42 mouse cellular contexts compared by ENCODE assay signal in genomic region chr8:104701900-104702299, GRCm38 (mm10). TPM values are rescaled to one million over a fixed set of nuclear protein-coding genes. Genes with fewer than 3 reads are reported as not detected.
"Had no signal": no experiment of that assay in that cellular context is flagged by ENCODE, and none has a peak within 500 bp of the region (broad histone marks: within the 10 kb centered on the region; RNA-seq: fewer than 3 reads in every experiment).

No protein-coding gene starts in this region.

- DNase-seq: left cerebral cortex, postnatal 4 days; liver; liver, embryonic 13.5 days; liver, postnatal 0 days; lung, adult 18-20 months; lung, adult 2 months; lung, embryonic 14.5 days; lung, postnatal 10 days; lung, postnatal 14 days; lung, postnatal 36 days; midbrain, embryonic 14.5 days had no signal

- H3K4me2 ChIP-seq: limb, embryonic 12.5 days; limb, embryonic 13.5 days; limb, embryonic 15.5 days; liver, embryonic 11.5 days; liver, embryonic 12.5 days; liver, embryonic 13.5 days; liver, embryonic 15.5 days; lung, embryonic 14.5 days; lung, embryonic 15.5 days; midbrain, embryonic 11.5 days; midbrain, embryonic 12.5 days; midbrain, embryonic 13.5 days; midbrain, embryonic 15.5 days had no signal

- H3K9me3 ChIP-seq: limb, embryonic 10.5 days; limb, embryonic 12.5 days; limb, embryonic 13.5 days; limb, embryonic 15.5 days; liver, embryonic 12.5 days; liver, embryonic 13.5 days; liver, embryonic 15.5 days; lung, embryonic 15.5 days; midbrain, embryonic 10.5 days; midbrain, embryonic 12.5 days; midbrain, embryonic 13.5 days; midbrain, embryonic 15.5 days had no signal

- H3K4me1 ChIP-seq: limb, embryonic 10.5 days; limb, embryonic 12.5 days; limb, embryonic 13.5 days; limb, embryonic 15.5 days; liver, embryonic 12.5 days; liver, embryonic 13.5 days; liver, embryonic 15.5 days; lung, embryonic 15.5 days; megakaryocyte, embryonic 14.5 days; midbrain, embryonic 10.5 days; midbrain, embryonic 12.5 days; midbrain, embryonic 13.5 days; midbrain, embryonic 15.5 days had no signal

- H3K4me3 ChIP-seq: limb, embryonic 10.5 days; limb, embryonic 12.5 days; limb, embryonic 13.5 days; limb, embryonic 15.5 days; liver, embryonic 12.5 days; liver, embryonic 13.5 days; liver, embryonic 15.5 days; lung, embryonic 15.5 days; megakaryocyte, embryonic 14.5 days; midbrain, embryonic 10.5 days; midbrain, embryonic 12.5 days; midbrain, embryonic 13.5 days; midbrain, embryonic 15.5 days; myocyte had no signal

- H3K36me3 ChIP-seq: limb, embryonic 10.5 days; limb, embryonic 12.5 days; limb, embryonic 13.5 days; limb, embryonic 15.5 days; liver, embryonic 12.5 days; liver, embryonic 13.5 days; liver, embryonic 15.5 days; lung, embryonic 15.5 days; midbrain, embryonic 10.5 days; midbrain, embryonic 12.5 days; midbrain, embryonic 13.5 days; midbrain, embryonic 15.5 days had no signal

- H3K27ac ChIP-seq: limb, embryonic 10.5 days; limb, embryonic 12.5 days; limb, embryonic 13.5 days; limb, embryonic 15.5 days; liver, embryonic 12.5 days; liver, embryonic 13.5 days; liver, embryonic 14.5 days; liver, embryonic 15.5 days; lung, embryonic 15.5 days; macrophage; midbrain, embryonic 10.5 days; midbrain, embryonic 12.5 days; midbrain, embryonic 13.5 days; midbrain, embryonic 15.5 days had no signal

- H3K9ac ChIP-seq: limb, embryonic 12.5 days; limb, embryonic 13.5 days; limb, embryonic 15.5 days; liver, embryonic 12.5 days; liver, embryonic 13.5 days; liver, embryonic 14.5 days; liver, embryonic 15.5 days; liver, postnatal 0 days; lung, embryonic 14.5 days; lung, embryonic 15.5 days; midbrain, embryonic 12.5 days; midbrain, embryonic 13.5 days; midbrain, embryonic 15.5 days had no signal

- ATAC-seq: liver, embryonic 12.5 days; liver, postnatal 0 days; lung, postnatal 0 days; midbrain, embryonic 13.5 days; midbrain, embryonic 15.5 days; midbrain, embryonic 16.5 days had no signal

- H3K27me3 ChIP-seq: limb, embryonic 12.5 days; limb, embryonic 13.5 days; limb, embryonic 15.5 days; liver, embryonic 12.5 days; liver, embryonic 13.5 days; liver, embryonic 15.5 days; lung, embryonic 15.5 days; megakaryocyte, embryonic 14.5 days; midbrain, embryonic 12.5 days; midbrain, embryonic 13.5 days; midbrain, embryonic 15.5 days had no signal

RNA-seq across cellular contexts. Expression of gene Ces2a, which starts 31.9 kb away (rescaled TPM):
- total RNA-seq: left cerebral cortex, postnatal 10 days; left cerebral cortex, postnatal 14 days; left cerebral cortex, postnatal 25 days; left cerebral cortex, postnatal 36 days; left cerebral cortex, postnatal 4 days; megakaryocyte progenitor cell, adult 5-6 weeks; megakaryocyte, adult 5-6 weeks; megakaryocyte-erythroid progenitor cell, adult 5-6 weeks; midbrain, postnatal 0 days; monocyte, adult 5-6 weeks had no signal
- polyA plus RNA-seq: limb, embryonic 10.5 days; limb, embryonic 11.5 days; limb, embryonic 12.5 days; limb, embryonic 13.5 days; limb, embryonic 15.5 days; lung, embryonic 14.5 days; lung, embryonic 15.5 days; lung, embryonic 16.5 days; macrophage; midbrain, embryonic 10.5 days; midbrain, embryonic 11.5 days; midbrain, embryonic 12.5 days; midbrain, embryonic 13.5 days; midbrain, embryonic 14.5 days; midbrain, embryonic 15.5 days; midbrain, embryonic 16.5 days; midbrain, postnatal 0 days; myocyte; neural tube, embryonic 11.5 days had no signal
